Mouse (Mus musculus): ENCODE measurements at regions not wholly inside any gene's neighbourhood (a gene's known extent, or its start where the extent isn't known, plus 50 kb on each side); places are given as distances from the start of the nearest gene placed in this dataset.

DNA sequence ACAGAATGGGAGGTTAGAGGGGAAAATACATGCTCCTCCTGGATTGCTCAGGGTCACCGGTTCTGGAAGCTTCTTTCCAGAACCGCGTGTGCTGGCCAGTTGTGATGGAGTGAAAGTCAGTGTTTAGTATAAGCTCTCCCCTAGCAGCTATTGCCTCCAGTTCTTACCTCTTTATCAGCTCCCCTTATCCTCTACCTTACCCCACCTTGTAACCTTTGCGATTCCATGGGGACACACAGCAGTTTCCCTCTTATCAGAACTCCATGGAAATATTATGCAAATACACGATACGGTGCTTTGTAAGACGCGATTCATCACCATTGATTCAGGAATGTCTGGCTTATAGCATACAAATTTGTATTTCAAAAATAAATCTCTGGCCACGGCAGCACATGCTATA, 232.9 kb upstream of the Dusp10 start:
- TF ChIP-seq CTCF (IDR thresholded peaks at IDR 0.05) (no peak), POLR2A (IDR thresholded peaks at IDR 0.05; ENCODE audit: insufficient read depth, low read depth, low read length) (no peak), EP300 (IDR thresholded peaks at IDR 0.05; ENCODE audit: insufficient read depth, low read depth, low read length) (no peak)
